Mouse (Mus musculus): ENCODE measurements around the gene Zdhhc19.

Gene Zdhhc19

GRCm38 (mm10) chr16:32495965-32496364, at the start of gene Zdhhc19:
Gene Zdhhc19 (plus strand): TSS chr16:32496265.
- DNase-seq (ENCODE audit: low spot score) = no peak

DNA sequence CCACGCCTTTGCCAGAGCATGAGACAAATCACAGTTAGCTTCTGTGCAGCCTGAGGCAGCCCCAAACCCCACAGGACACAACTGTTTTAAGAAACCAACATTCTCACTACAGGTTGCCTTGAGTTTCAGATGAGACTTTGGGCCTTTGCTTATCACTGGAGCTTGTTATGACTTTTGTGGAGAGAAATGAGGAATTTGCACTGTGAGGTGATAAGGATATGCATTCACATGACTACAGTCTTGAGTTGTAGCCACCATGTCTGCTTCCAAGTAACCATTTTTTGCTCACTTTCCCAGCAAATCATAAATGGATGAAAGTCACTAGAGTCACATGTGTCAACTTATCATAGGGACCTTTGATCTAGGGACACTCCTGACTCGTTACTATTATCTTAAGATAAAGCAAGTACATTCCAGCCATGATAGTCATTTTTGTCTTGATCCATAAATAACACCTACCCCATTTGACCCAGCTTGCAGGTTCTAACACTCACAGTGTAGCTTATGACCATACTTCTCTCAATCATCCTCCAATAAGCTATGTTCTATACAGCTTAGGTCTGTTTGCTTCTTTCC, 49.4 kb upstream of the Zdhhc19 start:
- no peak for DNase-seq (ENCODE audit: low spot score)

DNA sequence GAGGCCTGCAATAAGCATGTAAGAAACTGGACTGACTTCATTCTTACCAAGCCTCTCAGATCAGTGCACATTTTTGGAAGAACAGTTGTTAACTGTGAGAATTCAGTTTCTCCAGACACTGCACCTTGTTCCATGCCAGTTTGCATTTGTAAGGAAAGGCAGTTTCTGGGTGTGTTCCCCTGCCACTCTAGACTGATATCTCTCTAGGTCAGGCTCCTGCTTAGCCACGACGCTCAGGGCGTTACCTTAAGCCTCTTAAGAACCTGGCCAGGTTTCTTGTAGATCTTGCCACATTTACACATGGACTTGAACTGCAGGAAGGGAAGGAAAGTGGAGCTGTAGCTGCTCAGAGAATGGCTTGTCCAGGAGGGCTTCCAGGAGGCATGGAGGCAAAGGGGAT, 46.4 kb upstream of the Zdhhc19 start:
- no peak for DNase-seq (ENCODE audit: low spot score)

GRCm38 (mm10) chr16:32450133-32450532, 45.9 kb upstream of the Zdhhc19 start:
- DNase-seq (ENCODE audit: low spot score) = no peak

DNA sequence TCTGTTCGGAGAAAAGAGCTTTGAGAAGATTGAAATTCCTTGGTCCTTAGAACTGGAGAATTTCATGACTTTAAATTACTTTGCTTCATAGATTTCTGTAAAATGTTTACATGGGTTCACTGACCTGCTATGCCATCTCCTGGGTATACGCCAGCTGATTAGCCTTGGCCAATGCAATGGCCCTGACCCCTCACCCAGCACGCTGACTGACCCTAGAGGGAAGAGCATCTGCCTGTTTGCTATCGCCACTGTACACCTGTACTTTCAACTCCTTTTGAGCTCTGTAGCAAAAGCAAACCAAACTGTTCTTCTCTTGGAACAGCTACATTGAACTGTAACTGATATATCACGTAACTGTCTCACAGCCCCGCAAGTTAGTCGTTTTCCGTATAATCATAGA, 43.0 kb upstream of the Zdhhc19 start:
- no peak for DNase-seq (ENCODE audit: low spot score)

- no peak for DNase-seq (ENCODE audit: low spot score)
Observed at GRCm38 (mm10) chr16:32454646-32455045, 41.4 kb upstream of the Zdhhc19 start.

DNA sequence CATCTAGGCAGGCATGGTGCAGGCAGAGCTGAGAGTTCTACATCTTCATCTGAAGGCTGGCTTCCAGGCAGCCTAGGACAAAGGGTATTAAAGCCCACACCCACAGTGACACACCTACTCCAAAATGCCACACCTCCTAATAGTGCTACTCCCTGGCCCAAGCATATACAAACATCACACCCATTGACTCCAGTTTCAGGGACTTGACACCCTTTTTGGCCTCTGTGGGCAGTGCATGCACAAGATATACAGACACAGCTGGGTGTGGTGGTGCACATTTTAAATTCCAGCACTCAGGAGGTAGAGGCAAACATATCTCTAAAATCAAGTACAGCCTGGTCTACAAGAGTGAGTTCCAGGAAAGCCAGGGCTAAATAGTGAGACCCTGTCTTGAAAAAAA, 40.0 kb upstream of the Zdhhc19 start:
- DNase-seq (ENCODE audit: low spot score) = no peak

DNA sequence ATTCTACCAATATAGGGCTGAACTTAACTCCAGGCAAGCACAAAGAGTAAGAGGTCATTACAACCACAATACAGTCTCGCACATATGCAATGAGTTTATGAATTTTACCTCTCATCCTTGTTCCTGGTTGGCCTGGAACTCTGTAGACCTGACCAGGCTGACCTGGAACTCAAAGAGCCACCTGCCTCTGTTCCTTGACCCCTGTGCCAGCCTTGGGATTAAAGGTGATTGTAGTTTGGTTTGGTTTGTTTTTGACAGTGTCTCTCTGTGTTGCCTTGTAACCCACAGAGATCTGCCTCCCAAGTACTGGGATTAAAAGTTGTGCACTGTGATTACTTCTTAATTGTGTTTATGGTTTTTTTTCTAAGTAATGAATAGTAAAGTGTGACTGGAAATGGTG, 39.3 kb upstream of the Zdhhc19 start:
- no peak for DNase-seq (ENCODE audit: low spot score)

DNA sequence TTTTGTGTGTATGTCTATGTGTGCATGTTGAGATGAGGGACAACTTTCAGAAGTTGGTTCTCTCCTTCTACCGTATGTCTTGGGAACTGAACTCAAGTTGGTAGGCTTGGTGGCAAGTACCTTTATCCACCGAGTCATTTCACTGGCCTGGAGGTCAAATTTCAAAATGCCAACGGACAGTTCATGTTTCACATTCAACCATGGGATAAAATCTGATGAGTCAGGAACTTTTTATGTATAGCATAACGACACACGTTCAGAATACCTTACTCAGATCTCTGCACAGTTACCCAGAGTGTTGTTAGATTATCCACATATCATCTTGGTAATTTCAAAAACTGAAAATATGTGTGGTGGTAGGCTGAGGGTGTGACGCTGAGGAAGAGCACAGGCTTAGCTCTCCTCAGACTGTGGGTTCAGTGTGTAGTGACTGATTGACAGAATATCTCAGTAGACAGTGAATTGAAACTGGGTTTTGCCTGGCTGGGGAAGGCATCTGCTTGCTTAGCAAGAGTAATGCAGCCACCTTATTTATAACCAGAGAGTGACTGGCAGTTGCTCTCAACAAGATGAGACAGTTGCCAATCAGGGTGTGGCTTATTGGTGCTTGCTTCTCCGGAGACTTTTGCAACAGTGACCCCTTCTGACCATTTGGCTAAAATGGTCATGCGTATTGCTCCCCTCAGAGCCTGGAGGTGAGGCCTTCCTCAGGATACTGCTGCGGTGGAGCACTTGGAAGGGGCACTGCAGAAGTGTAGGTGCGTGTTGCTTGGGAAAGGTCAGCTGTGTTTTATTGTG, 38.3 kb upstream of the Zdhhc19 start:
- DNase-seq (ENCODE audit: low spot score) = peak; percentile 50

DNA sequence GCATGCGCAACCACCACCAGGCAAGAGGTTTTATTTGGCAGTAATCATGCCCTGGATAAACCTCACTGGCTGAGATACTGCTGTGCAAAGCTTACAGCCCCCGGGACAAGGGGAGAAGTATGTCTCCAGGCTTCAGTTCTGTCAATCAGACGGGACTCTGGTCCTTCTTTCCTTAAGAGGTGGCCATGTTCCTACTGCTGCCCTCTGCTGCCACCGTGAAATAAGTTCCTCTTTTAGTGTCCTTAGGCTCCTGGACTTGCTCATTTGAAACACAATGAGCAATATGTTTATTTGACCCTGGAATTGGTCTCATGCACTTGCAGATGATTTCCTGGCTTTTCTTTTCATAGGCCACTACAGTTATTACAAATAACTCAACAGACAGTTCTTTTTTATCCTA, 35.5 kb upstream of the Zdhhc19 start:
- DNase-seq (ENCODE audit: low spot score) = no peak

GRCm38 (mm10) chr16:32461713-32462112, 34.4 kb upstream of the Zdhhc19 start:
- DNase-seq (ENCODE audit: low spot score) = no peak

- no peak for DNase-seq (ENCODE audit: low spot score)
Observed at GRCm38 (mm10) chr16:32462950-32463349, 33.1 kb upstream of the Zdhhc19 start.

DNA sequence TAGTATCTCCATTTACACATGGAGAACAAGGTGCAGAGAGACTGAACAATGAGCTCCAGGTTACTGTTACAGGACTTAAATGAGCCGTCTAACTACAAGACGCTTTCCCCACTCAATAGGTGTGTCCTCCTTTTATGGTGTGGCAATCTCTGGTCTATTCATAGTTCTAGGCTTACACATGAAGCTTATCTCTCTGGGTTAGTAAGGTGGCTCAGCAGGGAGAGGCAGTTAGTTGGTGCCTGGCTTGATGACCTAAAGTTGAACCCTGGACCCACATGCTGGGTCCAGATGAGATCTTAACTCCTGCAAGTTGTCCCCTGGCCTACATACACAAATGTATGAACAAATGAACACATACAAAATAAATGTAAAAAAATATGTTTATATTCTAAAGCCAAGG, 32.6 kb upstream of the Zdhhc19 start:
- peak; percentile 11 for DNase-seq (ENCODE audit: low spot score)

DNA sequence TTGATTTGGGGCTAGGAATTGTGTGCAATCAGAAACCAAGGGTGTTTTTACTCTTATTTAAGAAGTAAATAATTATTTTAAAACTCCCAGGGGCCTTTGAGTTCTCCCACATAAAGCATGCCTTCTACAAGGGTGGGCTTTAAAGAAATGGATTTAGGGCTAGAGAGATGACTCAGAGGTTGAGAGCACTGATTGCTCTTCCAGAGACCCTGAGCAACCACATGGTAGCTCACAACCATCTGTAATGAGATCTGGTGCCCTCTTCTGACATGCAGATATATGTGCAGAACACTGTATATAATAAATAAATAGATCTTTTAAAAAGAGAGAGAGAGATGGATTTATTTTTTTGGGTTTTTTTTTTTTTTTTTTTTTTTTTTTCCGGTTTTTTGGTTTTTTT, 31.2 kb upstream of the Zdhhc19 start:
- DNase-seq (ENCODE audit: low spot score) = no peak

DNA sequence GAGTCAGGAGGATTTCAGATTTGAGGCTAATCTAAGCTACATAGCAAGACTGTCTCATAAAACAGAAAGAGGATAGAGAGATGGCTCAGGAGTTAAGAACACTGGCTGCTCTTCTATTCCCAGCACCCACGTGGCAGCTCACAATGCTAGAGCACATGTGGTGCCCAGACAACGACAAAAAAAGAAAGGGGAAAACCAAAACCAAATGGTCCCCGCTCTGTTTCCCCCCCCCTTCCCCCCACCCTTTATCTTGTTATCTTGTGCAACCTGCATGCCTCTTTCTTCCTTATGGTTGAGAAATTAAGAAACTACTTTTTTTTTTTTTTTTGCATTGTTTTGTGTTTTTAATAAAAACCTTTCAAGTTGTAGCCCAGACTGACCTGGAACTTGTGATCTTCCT, 27.6 kb upstream of the Zdhhc19 start:
- DNase-seq (ENCODE audit: low spot score) = no peak

GRCm38 (mm10) chr16:32469404-32470105, 26.5 kb upstream of the Zdhhc19 start:
- no peak for DNase-seq (ENCODE audit: low spot score)

DNA sequence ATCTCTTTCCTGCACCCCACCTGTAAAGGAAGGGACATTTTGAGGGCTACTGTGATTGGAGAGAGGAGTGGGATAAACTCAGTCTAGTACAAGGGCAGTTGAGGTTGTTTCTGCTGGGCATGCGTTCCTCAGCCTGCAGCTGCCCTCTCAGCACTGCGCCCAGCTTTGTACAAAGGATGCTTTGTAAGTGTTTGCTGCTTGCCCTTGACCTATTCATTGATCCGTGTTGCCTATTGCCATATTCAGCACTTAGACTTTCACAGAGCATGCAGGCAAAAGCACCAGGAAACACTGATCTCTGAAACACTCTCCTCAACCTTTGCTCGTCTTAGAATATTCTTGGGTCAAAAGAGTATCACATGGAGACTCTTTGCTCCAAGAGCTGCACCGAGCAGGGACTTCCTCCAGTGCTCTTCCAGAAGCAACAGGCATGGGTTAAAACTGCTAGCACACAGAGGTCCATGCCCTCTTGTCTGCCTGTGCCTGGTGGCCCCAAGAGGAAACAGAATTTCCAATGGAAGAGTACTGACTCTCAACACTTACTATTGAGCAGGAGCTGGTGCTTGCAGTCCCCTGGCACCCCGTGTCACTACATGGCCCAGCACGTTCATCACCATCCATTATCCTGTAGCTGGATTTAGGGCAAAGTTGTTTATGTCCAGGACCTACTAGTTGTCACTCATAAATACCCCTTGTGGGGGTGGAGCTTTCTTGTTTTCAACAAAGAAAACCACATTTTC, 23.6 kb upstream of the Zdhhc19 start:
- DNase-seq (ENCODE audit: low spot score) = no peak

GRCm38 (mm10) chr16:32477315-32477714, 18.8 kb upstream of the Zdhhc19 start:
- DNase-seq (ENCODE audit: low spot score) = no peak

DNA sequence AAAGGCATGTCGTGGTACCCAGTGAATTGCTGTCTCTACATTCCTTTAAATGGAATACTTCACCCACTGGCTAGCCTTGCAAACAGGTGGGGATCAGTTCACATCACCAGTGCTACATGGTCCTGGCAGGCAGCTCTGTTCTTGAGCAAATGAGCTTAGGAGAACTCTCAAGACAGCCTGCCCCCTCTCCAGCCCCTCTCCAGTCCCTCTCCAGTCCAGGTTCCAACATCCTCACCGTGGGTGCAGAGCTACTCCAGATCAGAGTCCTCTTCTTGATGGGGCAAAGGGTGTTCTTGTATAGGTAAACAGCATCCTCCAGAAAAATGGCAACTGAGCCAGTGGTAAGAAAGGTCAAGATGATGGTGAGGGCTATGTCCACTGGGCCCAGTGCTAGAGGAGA, 16.6 kb upstream of the Zdhhc19 start:
- no peak for DNase-seq (ENCODE audit: low spot score)

GRCm38 (mm10) chr16:32484431-32484871, 11.6 kb upstream of the Zdhhc19 start:
- no peak for DNase-seq (ENCODE audit: low spot score)

GRCm38 (mm10) chr16:32485209-32485608, 10.9 kb upstream of the Zdhhc19 start:
- DNase-seq (ENCODE audit: low spot score) = no peak

DNA sequence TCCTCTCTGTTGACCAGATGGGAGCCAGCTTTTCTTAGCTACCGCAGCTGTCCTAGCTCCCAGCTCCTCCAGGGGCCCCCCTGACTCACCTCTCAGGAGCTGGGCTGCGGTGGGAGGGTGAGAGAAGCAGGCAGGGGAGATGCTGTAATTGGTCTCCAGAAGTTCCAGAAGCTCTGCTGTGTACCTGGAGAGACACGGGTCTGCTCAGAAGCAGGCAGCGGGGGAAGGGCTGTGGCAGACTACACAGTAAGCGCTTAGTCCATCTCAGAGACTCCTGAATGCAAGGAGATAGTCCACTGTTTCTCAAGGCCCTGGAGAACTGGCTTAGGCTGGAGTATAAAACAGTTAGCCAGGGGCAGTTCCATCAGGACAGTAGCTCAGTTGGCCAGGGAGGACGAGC, 10.0 kb upstream of the Zdhhc19 start:
- DNase-seq (ENCODE audit: low spot score) = no peak
